Comparison of ENCODE assay signal across 12 mouse cellular contexts in the genomic region with DNA sequence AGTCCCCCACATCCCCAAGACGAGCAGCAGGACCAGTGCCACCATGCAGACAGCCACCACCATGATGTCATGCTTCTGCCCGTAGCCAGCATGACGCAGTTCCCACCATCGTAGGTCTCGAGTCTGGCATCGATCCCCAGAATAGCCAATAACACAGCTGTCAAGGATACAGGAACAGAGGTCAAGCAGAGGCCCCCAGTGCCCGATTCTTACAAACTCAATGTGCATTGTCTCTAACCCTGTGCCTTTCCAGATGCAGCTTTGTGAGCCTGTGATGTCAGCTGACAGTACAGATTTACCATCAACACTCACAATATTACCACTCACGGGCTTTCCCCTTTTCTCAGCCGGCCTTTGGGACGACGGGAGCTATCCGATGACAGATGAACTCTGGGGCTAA.
"Had no signal": no experiment of that assay in that cellular context is flagged by ENCODE, and none has a peak within 500 bp of the region (broad histone marks: within the 10 kb centered on the region; RNA-seq: fewer than 3 reads in every experiment).

No protein-coding gene starts in this region.

- H3K4me1 ChIP-seq: heart, embryonic 13.5 days; heart, embryonic 15.5 days; hindbrain, embryonic 12.5 days; hindbrain, embryonic 15.5 days; limb, embryonic 13.5 days; limb, embryonic 15.5 days had no signal

- DNase-seq: gastrocnemius, postnatal 14 days; gastrocnemius, postnatal 36 days had no signal

- H3K9ac ChIP-seq: heart, embryonic 13.5 days; heart, embryonic 15.5 days; hindbrain, embryonic 12.5 days; hindbrain, embryonic 15.5 days; kidney, embryonic 15.5 days; limb, embryonic 13.5 days; limb, embryonic 15.5 days had no signal

- H3K27ac ChIP-seq: heart, embryonic 13.5 days; heart, embryonic 15.5 days; hindbrain, embryonic 12.5 days; hindbrain, embryonic 15.5 days; hindbrain, postnatal 0 days; kidney, embryonic 15.5 days; kidney, postnatal 0 days; limb, embryonic 13.5 days; limb, embryonic 15.5 days had no signal

- H3K9me3 ChIP-seq: heart, embryonic 13.5 days; heart, embryonic 15.5 days; hindbrain, embryonic 12.5 days; hindbrain, embryonic 15.5 days; kidney, embryonic 15.5 days; limb, embryonic 13.5 days; limb, embryonic 15.5 days had no signal

- H3K4me2 ChIP-seq: heart, embryonic 11.5 days; heart, embryonic 13.5 days; heart, embryonic 15.5 days; hindbrain, embryonic 12.5 days; hindbrain, embryonic 15.5 days; kidney, embryonic 15.5 days; limb, embryonic 13.5 days; limb, embryonic 15.5 days had no signal

- H3K4me3 ChIP-seq: heart, embryonic 13.5 days; heart, embryonic 15.5 days; hindbrain, embryonic 12.5 days; hindbrain, embryonic 15.5 days; kidney, embryonic 15.5 days; limb, embryonic 13.5 days; limb, embryonic 15.5 days had no signal

- H3K27me3 ChIP-seq: heart, embryonic 13.5 days; heart, embryonic 15.5 days; hindbrain, embryonic 12.5 days; hindbrain, embryonic 15.5 days; kidney, embryonic 15.5 days; limb, embryonic 13.5 days; limb, embryonic 15.5 days had no signal

- H3K36me3 ChIP-seq: heart, embryonic 15.5 days; kidney, embryonic 15.5 days; limb, embryonic 13.5 days; limb, embryonic 15.5 days had no signal
